Mouse (Mus musculus) E14TG2a.4 (cell line): ENCODE results near the gene Itga6.

Experiments used
- CTCF ChIP-seq: conservative IDR thresholded peaks from 2 replicates; pipeline ENCODE4 v1.5.1; 2014; ENCODE audit warnings: low read length
- NANOG ChIP-seq: IDR thresholded peaks from 2 replicates; pipeline ENCODE4 v1.6.1; 2014; ENCODE audit warnings: borderline replicate concordance, low read length, mixed read lengths
- POU5F1 ChIP-seq: IDR thresholded peaks from 2 replicates; pipeline ENCODE4 v1.6.1; 2014; ENCODE audit warnings: low read length, borderline replicate concordance

DNA sequence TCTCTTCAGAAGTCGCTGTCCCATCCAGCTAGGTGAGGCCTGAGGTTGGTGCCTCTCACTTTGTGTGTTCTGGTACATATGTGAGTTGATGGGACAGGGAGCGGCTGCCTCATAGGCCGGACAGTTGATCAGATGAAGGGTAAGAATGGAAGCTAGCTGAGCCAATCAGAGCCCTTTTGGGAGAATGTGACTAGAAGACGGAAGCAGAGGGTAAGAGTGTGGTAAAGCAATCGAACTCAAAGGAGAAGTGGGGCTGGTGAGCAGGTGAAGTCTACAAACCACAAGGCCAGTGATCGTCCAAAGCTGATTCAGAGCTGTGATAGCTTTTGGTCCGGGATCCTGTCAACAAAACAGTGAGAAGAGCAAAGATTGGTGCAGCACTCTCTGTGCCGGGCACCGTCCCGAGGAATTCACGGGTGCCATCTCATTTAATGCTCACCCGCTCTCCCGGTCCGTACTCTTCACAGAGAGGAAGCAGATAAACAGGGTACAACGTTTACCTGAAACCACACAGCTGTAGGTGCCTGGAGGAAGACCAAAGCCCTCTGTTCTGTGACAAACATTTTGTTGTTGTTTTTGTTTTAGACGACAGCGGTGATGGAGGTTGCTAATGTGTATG, 9.8 kb upstream of the Itga6 start:
- TF ChIP-seq CTCF (no peak), NANOG (no peak), POU5F1 (no peak)
